Mouse (Mus musculus) urinary bladder, postnatal 10 days (tissue): ENCODE data around the gene Otud6a.
"Not testable (repeated sequence)": the region's sequence is repeated elsewhere in the genome, so short reads cannot be mapped to it uniquely, and the experiment has no call there.

Source experiments
- DNase-seq: peaks from one replicate; pipeline ENCODE4 v3.0.0; 2022; ENCODE audit warnings: low spot score

Otud6a gene

DNA sequence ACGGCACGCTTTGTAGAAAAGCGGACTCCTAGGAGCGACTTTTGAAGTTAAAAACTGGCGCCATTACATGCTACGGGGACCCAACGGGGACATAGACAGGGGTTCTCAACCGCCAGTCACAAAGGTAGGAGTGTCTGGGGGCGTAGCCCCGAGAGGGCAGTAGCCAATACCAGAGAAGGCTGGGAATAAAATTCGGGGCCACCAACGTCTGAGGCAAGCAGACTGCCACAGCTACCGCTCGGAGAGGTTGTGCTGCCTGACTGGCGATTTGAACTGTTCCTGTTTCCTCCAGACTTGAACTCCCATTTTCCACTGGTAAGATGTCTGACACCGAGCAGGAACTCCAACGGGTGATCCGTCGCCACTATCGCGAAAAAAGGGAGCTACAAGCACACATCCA lies at the start of gene Otud6a:
Gene Otud6a, plus strand, starts transcription at position 321 of the 400 bp plus-strand sequence.
- no peak for DNase-seq

DNA sequence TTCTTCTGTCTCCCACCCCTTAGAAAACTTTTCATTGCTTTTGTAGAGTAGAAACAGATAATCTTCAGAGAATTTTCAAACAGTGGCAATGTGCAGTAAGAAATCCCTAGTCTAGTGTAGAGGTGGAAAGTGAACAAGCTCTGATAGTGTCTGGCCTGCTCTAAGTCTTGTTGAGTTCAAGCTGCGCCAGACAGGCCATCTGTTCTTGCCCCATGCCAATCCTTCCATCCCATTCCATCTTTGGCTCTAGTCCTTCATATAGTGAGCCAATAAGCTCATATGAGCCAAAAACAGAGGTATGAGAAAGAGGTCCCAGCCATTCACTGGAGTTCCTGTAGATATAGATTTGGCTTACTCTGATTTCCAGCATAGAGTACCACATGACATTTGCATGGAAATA lies 38.9 kb upstream of the Otud6a start:
- no peak for DNase-seq

DNA sequence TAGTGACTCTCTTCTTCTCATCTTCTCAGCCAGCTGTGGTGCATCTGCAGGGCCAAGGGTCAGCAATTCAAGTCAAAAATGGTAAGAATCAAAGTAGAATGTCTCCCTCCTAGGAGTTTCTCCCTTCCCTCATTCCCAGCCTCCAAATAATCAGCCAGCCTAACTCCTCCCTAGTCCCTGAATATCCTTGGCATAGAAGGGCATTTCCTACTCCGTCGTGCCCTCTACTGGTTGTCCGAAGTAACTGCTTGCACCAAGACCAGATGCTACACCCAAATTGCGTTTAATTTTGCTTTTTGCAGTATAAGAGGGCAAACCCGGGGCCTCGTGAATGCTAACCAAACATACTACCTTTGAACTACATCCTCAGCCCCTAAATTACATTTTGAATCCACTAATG lies 36.5 kb upstream of the Otud6a start:
- DNase-seq: no peak

DNA sequence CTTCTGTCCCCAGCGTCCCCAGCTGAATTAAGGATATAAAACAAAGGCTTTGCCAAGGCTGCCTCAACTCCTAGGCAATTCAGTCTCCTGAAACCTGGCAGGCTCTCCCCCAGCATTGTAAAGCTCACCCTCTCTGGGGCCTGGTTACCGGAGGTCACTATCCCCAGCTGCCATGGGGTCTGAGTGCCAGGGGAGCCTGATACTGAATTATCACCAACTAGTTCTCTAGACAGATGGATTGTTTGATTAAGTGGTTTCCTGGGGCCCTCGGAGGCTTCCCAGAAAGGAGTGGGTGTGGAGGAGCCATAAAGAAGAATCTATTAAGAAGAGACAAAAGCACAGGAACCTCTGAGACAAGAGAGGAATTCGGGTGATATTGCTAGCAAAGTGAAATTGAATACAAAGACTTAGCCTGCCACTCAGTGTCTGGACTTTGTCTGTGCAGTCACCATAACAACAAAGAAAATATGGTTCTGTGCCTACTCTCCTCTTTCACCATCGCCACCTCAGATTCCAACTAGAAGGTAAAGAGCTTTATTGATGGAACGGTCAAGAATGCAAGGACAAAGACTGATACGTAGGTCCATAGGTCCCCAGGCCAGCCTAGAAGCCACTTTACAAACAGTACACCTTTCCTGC lies 34.5 kb upstream of the Otud6a start:
- DNase-seq: no peak

DNA sequence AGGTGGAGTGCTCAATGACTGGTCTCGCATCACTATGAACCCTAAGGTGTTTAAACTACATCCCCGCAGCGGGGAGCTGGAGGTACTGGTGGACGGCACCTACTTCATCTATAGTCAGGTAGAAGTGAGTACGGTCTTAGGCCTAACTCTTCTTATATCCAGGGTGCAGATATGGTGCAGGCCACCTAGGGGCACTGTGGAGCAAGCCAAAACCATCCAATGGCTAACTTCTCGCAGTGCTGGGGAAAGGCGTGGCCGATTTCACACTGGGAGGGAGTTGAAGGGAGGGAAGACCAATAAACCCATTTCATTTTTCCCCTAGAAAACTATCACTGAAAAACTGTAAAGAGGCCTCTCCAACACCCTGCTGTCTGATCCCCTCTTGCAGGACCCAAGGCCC lies 33.8 kb upstream of the Otud6a start:
- DNase-seq: no peak

DNA sequence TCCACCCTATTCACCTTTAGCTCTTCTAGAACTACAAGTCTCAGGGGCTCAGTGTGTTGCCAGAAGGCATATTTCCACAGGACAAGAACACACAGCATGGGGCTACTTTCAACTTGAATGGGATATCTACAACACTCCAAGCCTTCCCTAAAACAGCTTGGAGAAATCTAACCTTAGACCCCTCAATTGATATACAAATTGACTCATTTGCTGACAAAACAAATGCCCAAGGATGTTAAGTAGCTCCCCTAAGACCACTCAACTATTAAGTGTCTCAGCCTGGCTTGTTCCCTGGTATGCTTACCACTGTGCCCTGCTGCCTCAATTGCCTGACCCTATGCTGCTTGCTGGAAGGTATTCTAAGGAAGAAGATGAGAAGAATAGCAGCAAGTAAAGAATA lies 27.9 kb upstream of the Otud6a start:
- no peak for DNase-seq

DNA sequence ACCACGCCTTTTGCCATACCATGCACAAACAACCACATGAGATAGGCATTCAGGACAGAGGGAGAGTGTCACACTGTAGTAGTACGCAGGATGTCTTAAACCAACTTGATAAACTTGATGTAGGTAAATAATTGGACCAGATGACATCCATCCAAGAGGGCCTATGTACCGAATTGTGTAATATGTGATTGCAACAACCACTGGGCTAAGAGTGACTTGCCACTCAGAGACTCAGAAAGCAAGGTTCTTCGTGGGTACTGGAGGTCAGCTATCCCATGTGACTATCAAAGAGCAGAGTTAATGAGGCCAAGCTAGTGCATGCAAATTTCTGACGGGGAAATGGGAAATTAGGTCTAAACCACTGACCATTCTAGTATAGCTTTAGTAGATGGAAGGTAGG lies 27.2 kb upstream of the Otud6a start:
- no peak for DNase-seq

DNA sequence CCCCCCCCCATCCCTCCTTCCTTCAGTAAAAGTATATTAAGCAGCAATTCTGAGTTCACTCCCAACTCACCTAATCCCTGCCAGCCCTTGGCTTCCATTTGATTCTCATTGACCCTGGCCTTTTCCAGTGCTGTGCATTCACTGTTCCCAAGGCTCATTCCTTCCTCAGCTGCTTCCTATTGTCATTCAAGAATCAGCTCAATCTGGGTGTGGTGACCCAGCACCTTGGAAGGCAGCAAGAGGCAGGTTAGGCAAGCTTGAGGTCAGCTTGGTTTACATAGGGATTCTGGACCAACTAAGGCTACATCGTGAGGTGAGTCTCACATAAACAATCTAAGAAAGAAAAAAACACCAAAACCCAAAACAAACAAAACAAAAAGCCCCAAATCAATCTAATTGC lies 19.6 kb upstream of the Otud6a start:
- DNase-seq: no peak

DNA sequence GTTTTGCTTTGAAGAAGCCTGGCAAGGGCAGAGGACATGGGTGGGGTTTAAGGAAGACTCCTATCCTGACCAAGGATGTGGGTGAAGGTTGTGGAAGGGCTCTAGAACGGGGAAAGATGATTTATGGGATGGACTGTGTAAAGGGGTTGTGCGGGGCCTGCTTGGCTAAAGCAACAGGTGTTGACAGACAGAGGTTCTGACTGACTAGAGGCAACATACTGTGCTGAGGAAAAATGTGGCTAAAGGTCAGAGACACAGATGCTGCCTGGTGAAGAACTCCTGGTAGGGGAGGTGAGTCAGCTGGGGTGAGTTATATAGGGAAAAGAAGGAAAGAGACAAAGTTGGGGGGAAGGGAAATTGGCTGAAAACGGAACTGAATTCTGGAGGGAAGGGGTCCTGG lies 3.5 kb downstream of the Otud6a start:
- DNase-seq: no peak

DNA sequence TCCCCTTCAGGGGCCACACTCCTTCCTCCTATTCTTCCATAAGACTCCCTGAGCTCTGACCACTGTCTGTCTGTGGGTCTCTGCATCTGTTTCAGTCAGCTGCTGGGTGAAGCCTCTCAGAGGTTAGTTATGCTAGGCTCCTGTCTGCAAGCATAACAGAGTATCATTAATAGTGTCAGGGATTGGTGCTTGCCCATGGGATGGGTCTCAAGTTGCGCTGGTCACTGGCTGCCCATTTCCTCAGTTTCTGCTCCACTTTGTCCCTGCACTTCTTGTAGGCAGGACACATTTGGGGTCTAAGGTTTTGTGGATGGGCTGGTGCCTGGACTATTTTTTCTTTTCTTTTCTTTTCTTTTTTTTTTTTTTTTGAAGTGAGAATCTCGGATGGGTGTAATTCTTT lies 13.8 kb downstream of the Otud6a start, which contains the start of gene Awat2:
Gene Awat2, minus strand, starts transcription at position 101 of the 400 bp plus-strand sequence.
- not testable (repeated sequence) for DNase-seq

DNA sequence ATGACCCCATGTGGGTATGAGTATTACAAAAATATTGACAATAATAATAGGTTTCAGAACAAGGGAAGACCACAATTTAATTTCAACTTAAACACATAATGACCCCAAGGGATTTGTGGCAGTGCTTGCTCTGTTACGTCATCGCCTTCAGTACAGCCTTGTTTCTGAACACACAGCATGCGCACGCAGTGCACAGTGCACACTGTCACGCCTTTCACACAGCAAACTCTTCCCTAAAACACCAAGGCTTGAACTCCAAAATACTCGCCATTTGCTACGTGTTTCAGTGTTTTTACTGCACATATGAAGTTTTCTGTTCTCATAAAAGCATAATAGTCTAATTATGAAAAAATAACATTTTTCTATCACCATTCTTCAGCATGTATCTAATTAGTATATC lies 14.7 kb downstream of the Otud6a start:
- DNase-seq: no peak

DNA sequence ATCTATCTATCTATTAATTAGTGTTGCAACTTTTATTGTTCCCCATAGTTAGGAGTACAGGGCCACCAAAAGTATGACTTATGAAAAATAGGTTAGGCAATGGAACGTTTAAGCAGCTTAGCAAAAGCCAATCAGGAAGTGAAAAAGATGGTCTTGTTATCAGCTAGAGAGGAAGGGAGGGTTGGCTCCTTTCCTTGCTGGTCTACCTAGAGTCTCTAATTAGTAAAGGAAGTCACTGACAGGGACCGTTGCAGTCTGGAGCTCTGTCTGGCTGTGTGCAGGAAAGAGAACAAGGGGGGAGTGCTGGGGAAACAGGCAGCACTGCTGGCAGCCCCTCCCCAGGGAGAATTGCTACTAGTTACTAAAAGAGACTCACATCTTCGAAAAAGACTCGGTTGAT lies 39.2 kb downstream of the Otud6a start:
- no peak for DNase-seq

DNA sequence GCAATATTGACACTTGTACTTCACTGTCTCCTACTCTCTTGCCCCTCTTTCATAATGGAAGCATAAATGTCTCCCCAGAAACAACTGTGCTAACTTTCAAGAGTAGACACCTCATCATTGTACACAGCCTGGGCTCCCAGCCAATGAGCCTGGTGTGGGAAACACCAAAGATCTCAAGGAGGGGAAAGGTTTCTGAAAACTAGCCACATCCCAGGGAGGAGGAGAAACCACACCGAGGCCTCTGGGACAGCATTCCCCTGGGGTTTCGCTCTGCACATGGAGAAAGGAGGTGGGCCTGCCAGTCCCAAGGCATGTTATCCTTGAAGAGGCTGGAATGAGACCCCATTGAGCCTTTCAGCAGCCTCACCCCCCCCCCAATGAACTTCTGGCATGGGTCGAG lies 41.3 kb downstream of the Otud6a start:
- no peak for DNase-seq

DNA sequence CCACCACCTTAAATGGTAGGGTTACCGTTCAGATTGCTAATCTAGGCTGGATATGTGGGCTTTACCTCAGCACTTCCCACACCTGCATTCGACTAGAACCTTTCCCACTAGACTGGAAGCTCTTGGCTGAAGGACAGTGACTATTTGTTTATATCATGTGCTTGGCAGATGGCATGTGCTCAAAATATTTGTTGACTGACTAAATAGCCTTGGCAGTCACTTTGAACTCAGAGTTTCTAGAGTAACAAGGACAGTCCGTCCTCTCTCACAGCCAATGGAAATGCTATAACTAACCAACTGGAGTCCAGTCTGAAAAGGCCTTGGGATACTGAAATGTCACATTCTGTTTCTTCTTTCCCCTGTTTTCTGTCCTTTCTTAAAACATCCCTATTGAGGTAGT lies 42.7 kb downstream of the Otud6a start:
- DNase-seq: no peak

DNA sequence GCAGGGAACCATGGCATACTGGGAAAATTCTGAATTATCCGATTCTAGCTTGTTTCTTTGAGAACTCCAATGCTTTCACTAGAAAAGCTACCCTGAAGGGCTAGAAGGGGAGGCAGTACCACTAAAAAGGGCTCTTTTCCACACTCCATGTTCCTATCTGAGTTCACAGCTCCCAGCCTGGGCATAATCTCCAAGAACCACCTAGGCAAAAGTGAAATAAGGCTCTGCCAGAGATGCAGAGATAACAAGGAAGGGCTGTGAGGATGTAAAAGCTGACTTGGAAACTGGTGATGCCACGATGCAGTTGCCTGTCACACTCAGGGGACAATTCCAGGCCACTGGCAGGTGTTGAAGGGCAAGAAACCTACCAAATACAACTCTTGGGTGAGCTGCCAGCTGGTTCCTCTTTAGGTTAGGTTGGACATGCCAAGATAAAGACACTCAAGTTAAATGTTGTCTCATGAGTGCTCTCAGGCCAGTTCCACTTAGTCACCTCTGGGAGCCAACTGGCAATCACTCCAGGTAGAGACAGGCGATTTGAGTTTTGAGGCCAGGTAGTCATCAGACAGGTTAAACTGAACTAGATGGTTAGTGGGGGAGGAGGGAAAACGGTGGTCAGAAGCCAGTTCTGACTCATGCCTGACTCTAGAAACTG lies 46.9 kb downstream of the Otud6a start:
- no peak for DNase-seq
